Mouse (Mus musculus) adrenal gland, postnatal 36 days (tissue): Measurements from ENCODE around the gene Ift43. TPM values are rescaled to one million over a fixed set of nuclear protein-coding genes. Genes with fewer than 3 reads are reported as not detected.
A peak's percentile ranks its signal among the peaks of the same experiment; 100 is the strongest.

Experiments
- DNase-seq, 2 experiments: peaks; one replicate each; pipeline ENCODE4 v3.0.0; 2021; ENCODE audit warnings: mixed read lengths in 1 of 2
- long read RNA-seq, 2 experiments: library from polyadenylated mRNA; stranded (forward); transcript quantifications; one replicate each; pipeline ENCODE4 v2.0.0; 2021; ENCODE audit warnings: borderline sequencing depth in 2 of 2
- total RNA-seq, 2 experiments: library from RNA; stranded (reverse); gene quantifications; 2 replicates each; pipeline ENCODE4 v1.2.3; 2021

Ift43 gene
- 10 to 100 TPM; 23.5 to 25.9 TPM for total RNA-seq
- long read RNA-seq, experiment 1, transcript Ift43-205 (9 exons, 783 nt) = major isoform, 33 of 35 reads
- long read RNA-seq, experiment 1, partial matches to known transcripts = 0 of 35 reads
- long read RNA-seq, experiment 1, other reads (novel, unspliced or antisense) = 2 of 35 reads
- long read RNA-seq, experiment 2, transcript Ift43-205 (9 exons, 783 nt) = major isoform, 11 of 11 reads
- long read RNA-seq, experiment 2, partial matches to known transcripts = 0 of 11 reads
- long read RNA-seq, experiment 2, other reads (novel, unspliced or antisense) = 0 of 11 reads

DNA sequence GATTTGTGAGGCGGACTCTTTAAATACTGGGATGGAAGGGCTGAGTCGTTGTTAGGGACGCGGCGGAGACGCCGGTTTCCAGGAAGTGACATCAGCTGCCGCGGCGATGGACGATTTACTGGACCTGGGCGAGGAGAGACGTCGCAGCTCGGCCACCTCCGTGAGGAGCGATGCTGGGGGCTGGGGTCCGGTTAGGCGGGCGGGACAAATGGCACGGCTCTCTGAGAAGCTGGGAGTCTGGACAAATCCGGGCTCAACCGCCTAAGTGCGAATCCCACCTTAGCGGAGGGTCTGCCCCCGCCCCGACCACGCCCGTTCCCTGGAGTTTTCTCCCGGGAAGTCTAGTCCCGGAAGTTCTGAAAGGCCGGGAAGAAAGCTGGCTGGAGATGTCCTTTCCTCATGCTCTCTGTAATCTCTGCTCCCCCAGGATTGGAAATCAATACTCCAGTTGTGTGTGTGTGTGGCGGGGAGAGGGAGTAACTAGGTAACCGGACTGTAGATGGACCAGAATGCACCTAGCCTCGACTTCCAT, at the start of gene Ift43:
Gene Ift43 (plus strand): TSS at position 61 of the 532 bp plus-strand sequence.
- DNase-seq = peak; percentile 90 to 91

DNA sequence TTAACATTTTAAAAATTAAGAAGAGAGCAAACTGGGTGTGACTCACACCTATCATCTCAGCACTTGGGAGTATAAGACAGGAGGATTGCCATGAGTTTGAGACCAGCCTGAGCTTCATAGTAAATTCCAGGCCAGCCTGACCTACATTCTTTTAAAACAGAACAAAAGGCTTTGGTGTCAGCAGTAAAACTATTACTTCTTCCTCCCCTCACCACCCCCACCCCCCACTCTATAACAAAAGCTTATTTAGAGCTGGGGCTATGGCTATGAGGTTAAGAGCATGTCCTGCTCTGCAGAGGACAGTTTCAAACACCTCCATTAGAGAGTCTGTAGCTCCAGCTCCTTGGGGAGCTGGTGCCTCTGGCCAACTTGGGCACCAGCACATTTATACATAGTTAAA, 46.8 kb upstream of the Ift43 start:
- no peak for DNase-seq

DNA sequence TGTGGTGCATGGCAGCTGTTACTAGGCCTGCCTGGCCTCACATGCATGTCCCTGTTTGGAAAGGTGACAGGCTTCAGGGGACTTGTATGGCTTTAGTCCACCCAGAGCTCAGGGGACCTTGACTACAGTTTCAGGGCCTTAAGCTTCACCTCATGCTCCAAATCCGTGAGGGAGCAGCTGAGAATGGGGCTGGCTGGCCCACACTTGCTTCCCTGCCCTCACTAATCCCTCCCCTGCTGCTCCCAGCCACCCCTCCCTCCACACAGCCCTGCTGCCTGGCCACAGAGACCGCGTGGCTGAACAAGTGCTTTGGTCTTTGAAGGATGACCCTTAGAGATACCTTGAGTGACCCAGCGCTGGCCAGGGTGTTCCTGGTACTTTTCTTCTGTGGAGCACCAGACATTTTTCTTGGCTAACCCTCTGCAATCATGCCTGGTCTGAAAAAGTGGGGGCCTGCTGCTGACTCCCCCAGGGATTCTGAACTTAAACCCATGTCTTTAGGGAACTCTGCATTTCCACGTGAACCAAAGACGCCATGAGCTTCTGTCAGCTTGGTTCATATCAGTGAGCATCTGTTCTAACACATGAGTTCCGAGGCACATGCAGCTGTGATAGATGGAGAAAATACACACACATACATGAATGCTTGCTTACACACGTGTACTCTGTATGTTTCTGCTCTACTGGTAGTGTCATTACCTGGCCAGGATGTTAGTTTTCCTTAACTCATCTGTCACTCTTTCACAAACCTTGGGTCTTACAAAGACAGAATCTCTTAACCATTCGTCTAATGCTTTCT, 45.8 kb upstream of the Ift43 start:
- no peak for DNase-seq

DNA sequence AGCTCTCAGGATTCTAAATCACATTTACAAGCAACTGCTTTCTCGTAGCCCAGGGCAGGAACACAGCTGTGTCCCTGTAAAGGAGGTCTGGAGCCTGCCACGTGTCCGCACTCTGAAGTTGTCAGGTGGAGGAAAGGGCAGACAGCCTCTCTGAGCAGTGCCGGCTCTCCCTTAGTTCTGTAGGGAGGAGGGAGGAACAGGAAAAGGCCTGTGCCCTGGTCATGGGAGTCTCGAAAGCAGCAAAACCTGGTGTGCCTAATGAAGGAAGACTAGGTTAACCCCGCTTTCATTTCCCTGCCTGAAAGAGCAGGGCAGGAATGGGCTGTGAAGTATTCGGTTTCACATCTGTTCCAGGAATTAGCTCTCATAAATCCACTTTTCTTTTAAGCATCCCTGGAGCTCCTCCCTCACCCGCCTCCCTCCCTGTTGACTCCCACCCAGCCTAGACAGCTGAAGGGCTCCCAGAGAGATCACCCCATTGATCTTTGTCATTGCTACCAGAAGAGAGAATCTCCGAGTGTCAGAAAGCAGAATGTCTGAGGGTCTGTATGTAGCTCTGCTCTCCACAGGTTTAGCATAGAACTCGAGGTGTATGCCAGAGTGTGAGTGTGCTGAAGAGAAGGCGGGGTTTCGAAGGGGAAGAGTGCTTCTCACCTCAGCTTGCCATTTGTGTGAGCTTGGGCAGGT, 45.0 kb upstream of the Ift43 start:
- peak; percentile 8 to 16 for DNase-seq

DNA sequence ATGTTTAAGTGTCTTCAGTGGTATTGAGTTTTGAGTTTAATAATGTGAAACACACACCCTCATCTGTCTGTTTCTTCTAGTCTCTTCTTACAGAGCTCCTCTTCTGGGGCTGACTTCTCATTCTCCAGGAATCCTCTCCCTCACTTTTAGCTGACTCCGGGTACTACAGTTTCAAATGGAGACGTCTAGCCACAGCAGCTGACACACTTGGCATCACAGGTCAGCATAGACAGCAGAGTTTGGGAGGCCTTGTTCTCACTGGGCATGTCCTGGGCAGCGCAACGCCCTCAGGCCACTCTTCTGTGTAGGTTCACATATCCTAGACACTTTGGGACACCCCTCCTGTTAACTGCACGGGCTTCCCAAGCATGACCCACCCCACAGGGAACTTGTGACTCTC, 43.3 kb upstream of the Ift43 start:
- no peak for DNase-seq

DNA sequence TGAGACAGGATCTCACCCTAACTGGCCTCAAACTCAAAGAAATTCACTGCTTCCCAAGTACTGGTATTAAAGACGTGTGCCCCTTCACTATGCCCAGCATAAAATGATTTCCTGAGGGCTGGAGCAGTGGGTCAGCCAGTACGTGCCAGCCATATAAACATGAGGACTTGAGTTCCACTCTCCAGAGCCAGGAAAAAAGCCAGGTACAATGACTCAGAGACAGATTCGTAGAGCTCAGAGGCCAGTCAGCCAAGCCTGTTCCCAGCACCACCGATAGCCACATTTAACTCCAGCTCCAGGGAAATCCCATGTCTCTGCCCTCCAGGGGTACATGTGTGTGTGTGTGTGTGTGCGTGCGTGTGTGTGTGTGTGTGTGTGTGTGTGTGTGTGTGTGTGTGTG, 42.6 kb upstream of the Ift43 start:
- no peak for DNase-seq

DNA sequence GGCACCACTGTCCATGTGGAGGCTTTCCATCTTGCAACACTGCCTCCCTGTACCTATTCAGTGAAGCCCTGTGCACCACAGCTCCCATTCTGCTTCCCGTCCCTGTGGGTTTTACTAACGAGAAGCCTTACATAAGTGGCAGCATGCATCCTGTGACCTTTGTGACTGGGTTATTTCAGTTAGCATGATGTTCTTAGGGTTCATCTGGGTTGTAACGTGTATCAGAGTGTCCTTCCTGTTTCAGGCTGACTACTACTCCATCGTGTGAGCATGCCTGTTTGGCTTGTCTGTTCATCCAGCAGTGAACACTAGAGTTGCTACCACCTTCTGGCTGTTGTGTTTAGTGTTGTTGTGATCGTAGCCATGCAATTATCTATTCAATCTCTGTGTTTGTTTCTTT, 36.2 kb upstream of the Ift43 start:
- DNase-seq = no peak

DNA sequence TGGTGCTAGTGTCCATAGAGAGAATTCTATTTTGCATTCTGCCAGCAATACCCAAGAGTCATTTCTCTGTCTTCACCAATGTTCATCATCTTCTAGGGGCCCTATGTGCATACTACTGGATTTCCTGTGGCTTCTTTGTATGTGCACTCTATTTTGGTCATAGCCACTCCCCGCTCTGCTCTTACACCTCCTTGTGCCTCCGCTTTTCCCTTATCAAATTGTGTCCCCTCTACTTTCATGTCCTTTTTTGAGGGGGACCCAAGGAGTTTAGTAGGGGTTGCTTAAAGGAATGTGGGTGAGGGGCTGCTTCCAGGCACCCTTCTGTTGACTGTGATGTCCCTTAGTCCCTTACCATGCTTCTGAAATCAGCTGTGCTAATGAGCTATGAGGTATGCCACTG, 35.6 kb upstream of the Ift43 start:
- no peak for DNase-seq

DNA sequence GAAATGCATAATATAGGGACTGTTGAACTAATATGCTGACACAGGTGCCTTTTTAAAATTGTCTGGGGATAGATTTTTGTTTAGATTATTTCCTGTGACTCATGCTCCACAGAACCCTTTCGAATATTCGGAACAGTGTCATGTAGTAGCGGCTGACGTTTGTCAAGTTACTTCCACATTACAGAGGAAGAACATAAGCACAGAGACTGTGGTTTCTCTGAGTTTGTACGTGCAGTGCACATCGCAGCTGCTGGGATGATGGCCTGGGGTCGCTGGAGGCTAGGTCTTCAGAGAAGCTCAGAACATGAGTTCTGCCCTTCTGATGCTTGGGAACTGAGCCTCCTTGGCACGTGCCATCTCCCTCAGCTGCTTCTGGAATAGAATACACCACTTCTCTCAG, 35.0 kb upstream of the Ift43 start:
- DNase-seq = no peak

DNA sequence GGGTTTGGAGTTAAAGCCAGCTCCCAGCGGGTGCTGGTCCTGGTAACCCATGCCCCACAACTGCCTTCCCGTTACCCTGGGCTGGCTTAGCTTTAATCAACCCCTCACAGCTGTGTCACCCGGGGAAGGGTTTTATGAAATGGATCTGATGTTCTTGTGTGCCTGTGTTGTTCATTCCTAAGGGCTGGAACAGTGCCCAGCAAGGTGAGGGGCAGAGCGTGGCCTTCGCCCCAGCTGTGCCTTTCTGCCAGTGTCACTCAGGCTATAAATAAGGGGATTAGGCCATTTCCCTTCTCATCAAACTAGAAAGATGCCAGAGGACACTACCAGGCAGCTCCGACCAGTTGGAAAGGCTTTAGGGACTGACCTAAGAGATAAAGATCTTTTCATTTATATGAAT, 32.5 kb upstream of the Ift43 start:
- DNase-seq = no peak

DNA sequence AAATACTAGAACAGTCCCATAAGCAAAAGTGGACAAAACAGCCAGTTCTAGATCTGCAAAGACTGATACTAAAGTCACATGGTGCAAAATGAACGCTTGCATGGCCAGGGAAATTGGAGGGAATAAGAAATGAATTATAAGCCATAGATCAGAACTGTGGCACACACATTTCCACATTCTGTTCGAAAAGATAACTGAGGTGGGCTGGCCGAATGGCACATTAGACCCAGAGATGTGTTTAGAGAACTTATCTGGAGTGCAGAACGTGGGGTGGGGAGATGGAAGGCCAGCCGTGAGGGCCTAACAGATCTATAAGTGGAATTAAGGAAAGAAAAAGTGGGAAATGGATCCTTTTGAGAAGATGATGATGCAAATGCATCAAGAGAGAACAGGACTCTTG, 30.9 kb upstream of the Ift43 start:
- no peak for DNase-seq

DNA sequence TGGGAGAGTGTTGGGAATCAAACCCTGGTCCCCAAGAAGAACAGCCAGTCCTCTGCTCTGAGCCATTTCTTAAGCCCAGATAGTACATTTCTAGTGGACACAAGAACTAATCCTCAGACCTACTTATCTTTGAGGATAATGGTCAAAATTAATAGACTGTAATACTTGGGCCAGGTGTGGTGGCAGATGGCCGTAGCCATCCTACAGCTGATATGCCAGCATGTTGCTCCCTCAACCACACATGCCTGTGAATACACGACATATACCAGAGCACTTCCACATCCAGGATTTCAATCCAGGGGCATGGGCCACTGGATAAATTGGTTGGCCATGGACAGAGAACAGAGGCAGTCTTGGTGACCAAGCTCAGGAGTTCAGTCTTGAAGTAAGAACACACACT, 27.0 kb upstream of the Ift43 start:
- DNase-seq = no peak

DNA sequence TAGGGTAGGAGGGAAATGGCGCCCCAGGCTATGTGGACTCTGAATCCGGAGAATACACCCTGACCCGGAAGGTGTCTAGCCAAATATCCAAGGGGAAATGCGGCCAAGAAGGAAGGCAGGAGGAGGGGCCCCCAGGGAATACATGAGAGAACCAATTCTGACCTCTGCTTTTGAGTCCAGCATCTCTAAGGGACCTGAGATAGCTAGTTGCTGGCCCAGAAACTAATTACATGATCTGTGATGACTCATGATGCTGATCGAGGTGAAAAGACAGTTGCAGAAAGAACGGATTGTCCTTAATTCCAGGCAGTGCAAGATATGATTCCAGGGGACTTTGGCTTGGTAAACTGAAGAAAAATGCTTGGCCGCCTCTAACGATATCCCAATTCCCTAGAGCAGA, 25.4 kb upstream of the Ift43 start:
- no peak for DNase-seq

DNA sequence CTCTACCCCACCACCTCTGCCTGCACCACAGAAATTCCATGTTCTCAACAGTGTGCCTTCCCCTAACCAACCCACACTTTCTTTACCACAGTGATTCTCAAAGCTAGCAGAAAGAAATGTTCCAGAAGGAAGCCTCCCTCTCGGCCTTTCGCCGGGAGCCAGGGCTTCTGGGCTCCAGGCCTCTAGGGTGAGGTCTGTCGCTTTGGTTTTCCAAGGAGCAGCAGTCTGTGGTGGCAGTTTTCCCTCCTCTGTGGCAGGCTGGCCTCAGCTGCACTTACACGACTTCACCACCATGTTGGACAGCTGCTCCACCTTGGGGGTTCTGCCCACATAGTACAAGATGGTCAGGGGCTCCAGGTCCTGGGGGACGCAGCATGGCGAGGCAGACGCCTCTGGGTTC, 24.8 kb upstream of the Ift43 start:
- no peak for DNase-seq

DNA sequence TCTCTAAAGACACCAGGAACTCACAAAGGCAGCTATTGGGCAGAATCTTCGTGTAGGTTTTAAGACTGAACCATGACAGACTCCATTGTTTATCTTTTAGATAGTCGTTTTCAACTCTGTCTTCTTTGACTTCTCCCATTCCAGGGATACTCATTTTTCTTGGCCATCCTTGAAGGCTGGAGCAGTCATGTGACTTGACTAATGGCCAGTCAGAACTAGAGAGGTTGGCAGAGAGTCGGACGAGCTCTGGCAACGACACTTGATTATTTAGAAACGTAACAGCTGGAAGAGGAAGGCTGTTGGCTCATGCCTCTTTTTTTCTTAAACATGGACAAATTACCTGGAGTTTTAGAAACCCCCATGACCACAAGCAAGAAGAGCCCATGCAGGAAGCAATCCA, 23.0 kb upstream of the Ift43 start:
- DNase-seq = no peak

DNA sequence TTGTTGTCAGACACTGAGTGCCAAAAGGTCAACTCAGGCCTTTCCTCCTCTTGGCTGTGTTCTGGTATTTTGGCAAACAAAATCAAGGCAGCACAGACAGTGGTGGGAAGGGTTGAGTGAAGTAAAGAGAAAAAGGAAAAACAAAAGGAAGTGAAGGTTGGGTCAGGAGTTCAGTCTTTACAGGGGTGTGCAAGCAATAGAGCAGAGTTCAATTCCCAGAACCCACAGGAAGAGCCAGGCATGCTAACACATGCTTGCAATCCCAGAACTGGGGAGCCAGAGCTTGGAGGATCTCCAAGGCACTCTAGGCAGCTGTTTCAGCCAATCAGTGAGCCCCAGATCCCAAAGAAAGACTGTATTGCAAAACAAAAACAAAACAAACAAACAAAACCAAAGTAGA, 17.5 kb upstream of the Ift43 start:
- DNase-seq = no peak

DNA sequence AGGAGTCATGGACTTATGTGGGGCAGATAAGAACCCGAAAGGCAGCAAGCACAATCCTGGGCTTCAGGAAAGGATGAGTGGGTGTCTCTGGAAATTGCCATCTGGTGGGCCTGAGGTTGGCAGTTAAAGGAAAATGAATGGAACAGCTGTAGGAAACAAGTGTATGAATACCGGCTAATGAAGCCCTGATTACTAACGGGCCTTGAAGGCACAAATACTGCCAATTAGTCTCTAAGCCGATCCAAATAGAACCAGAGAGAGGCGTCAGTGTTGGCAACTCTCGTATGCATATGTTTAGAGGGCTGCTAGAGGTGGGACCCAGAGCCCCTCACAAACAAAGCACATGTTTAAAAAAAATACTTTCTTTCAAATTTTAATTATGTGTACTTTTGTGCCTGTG, 10.9 kb upstream of the Ift43 start:
- DNase-seq = no peak

DNA sequence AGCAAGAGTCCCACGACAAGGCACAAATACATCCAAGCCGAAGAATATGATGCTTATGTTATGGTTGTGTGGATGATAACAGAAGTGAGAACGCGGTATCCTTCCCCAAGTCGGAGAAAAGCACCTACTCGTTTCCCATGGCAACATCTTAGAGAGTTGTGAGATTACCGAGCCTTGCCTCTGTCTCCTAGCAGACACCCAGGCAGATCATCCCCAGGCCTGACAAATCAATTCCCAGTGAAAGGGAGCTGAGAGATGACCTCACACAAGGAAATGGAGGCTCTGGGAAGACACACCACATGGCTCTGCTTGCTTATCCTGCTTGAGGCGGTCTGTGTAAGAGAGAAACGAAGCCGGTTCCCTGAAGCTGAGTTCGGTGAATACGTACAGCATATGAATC, 7.7 kb upstream of the Ift43 start:
- no peak for DNase-seq

DNA sequence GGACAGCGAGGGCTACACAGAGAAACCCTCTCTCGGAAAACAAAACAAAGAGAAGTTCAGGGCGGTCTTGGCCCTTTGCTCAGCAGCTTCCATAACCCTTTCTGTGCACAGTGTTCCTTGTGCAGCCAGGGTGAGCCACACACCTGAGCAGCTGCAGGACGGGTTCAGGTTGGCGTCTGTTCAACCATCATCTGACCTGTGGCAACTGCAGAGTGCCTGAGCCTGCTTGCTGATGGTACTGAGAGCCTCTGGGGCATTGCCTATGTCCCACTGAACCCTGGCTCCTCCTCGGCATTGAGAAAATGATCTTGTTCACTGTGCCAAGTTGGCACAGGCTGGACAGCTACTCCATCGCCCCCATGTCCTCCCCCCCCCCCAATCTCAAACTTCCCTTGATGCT, 7.0 kb upstream of the Ift43 start:
- DNase-seq = no peak

DNA sequence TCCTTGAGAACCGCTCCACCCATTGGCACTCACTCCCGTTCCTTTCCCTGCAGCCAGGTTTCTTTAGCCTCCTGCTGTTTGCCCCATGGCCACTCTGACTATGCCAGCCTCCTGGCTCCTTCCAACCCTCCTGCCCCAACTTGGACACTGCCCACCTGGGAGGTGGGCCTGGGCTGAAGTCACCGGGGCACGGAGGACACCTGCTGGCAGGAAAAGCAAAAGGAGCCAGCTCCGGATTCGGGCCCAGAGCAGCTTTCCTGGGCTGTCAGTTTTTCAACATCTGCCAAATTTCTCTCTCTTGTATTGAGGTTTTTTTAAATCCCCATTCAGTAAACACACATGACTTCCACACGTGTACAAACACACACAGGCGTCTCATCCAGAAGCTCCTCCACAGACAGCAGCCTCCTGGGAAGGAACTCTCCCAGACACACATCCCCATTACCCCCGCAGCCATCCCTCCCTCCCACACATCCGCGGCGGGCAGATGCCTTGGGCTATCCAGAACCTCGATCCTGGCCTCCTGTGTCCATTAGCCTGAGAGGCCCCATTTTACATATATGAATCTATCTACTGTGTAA, 5.9 kb upstream of the Ift43 start:
- DNase-seq = peak in 1 of 2 experiments; percentile 21

DNA sequence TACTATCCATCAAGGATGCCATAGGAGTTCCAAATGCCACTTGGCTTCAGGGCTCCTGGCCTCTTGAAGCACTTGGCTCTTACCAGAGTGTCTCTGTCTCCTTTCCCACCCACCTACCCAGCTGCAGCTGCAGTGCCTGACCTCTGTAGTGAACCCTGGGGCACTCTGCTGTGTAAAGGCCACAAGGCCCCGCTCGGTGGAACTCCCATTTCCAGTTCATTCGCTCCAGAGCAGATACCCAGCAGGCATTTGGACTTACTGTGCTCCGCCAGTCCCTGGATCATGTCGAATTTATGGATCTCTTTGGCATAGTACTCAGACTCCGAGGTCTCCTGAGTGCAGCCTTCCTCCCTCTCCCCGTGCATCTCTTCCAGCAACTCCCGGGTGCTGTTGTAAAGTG, 5.0 kb upstream of the Ift43 start:
- no peak for DNase-seq

DNA sequence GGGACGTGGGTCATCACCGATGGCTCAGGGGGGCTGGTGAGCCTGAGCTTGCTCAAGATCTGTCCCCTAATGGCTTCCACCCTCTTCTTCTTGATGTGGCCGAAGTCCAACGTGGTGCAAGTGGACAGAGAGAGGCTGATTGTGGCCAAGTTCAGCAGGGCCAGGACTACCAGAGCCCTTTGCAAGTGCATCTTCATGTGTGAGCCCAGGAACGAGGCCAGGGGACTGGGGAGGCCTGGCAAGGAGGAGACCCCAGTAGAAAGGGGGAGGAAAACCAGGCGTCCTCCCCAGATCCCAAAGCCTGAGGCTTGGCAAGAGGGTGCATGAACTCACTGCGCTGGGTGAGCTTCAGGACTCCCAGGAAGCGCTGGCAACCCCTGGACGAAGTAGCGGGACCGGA, 4.6 kb upstream of the Ift43 start:
- DNase-seq = no peak

DNA sequence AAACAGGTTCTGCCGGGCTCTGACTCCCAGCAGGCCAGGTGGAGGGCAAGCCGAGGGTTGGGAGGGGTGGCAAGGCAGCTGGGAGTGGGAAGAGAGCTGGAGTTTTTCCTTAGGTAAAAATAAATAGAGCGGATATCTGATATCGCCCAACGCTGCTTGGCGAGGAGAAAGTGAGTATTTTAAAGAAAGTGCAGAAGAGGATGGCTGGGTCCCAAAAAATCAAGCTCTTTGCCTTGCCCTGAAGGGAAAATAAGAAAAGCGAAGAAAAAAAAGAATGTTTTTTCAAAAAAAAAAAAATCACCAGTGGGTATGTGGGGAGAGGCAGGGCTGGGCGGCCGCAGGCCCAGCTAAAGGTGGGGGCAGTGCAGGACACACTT, 4.2 kb upstream of the Ift43 start:
- DNase-seq = peak in 1 of 2 experiments; percentile 33
